Mouse (Mus musculus): Measurements from ENCODE around the gene Stoml2. TPM values are rescaled to one million over a fixed set of nuclear protein-coding genes. Genes with fewer than 3 reads are reported as not detected.
A peak's percentile ranks its signal among the peaks of the same experiment; 100 is the strongest.
"Not testable (repeated sequence)": the region's sequence is repeated elsewhere in the genome, so short reads cannot be mapped to it uniquely, and the experiment has no call there.

Gene Stoml2
- total and polyA plus RNA-seq, 2 experiments from 2014 or later = 102 to 230 TPM

- no peak for ATAC-seq (ENCODE audit: low FRiP score)
- 57% methylated on average over 2 of the region's 2 CpGs for WGBS
- no peak overlapping the region for H3K4me3 ChIP-seq (ENCODE audit: low read depth, low read length)
- no peaks in the 10 kb centered on the region for H3K27me3 ChIP-seq (ENCODE audit: insufficient read depth, low read length)
- H3K9ac ChIP-seq (replicated peaks; ENCODE audit: low read length, poor library complexity, severe bottlenecking) = no peak overlapping the region
- peak; percentile 50 for DNase-seq (ENCODE audit: low spot score)
- no peaks in the 10 kb centered on the region for H3K36me3 ChIP-seq (ENCODE audit: insufficient read depth, low read length)
- peak; percentile 61 for TF ChIP-seq CTCF (IDR thresholded peaks at IDR 0.05)
- H3K4me2 ChIP-seq (ENCODE audit: low read depth, low read length, poor library complexity, severe bottlenecking) = no peak overlapping the region
- no peak overlapping the region for H3K27ac ChIP-seq (ENCODE audit: low read depth, low read length)
- no peaks in the 10 kb centered on the region for H3K9me3 ChIP-seq (ENCODE audit: low read length)
- H3K4me1 ChIP-seq (ENCODE audit: insufficient read depth, low read length) = peaks cover 4% of the 10 kb centered on the region; the same call in 1 of the 2 replicates
Observed at GRCm38 (mm10) chr4:43005765-43006164, 25.7 kb downstream of the Stoml2 start.

- WGBS = 90% methylated on average over 3 of the region's 3 CpGs
Observed at GRCm38 (mm10) chr4:43004951-43005350, 26.6 kb downstream of the Stoml2 start.

GRCm38 (mm10) chr4:43002756-43003439 is 28.6 kb downstream of the Stoml2 start:
- Histone ChIP-seq H3K4me2 (ENCODE audit: low read depth, low read length, poor library complexity, severe bottlenecking) (no peak overlapping the region), H3K27me3 (ENCODE audit: insufficient read depth, low read length) (no peaks in the 10 kb centered on the region), H3K4me1 (ENCODE audit: insufficient read depth, low read length) (peaks cover 7% of the 10 kb centered on the region; the same call in 1 of the 2 replicates), H3K9me3 (ENCODE audit: low read length) (no peaks in the 10 kb centered on the region), H3K27ac (ENCODE audit: low read depth, low read length) (no peak overlapping the region), H3K36me3 (ENCODE audit: insufficient read depth, low read length) (no peaks in the 10 kb centered on the region), H3K4me3 (ENCODE audit: low read depth, low read length) (no peak overlapping the region), H3K9ac (replicated peaks; ENCODE audit: low read length, poor library complexity, severe bottlenecking) (no peak overlapping the region)
- 74% methylated on average over 12 of the region's 12 CpGs for WGBS
- no peak for DNase-seq (ENCODE audit: low spot score)
- ATAC-seq (ENCODE audit: low FRiP score) = no peak
- TF ChIP-seq CTCF (IDR thresholded peaks at IDR 0.05) = no peak

More at GRCm38 (mm10) chr4:43004951-43005350, 26.6 kb downstream of the Stoml2 start:
- no peak for DNase-seq (ENCODE audit: low spot score)
- Histone ChIP-seq H3K9ac (replicated peaks; ENCODE audit: low read length, poor library complexity, severe bottlenecking) (no peak overlapping the region), H3K36me3 (ENCODE audit: insufficient read depth, low read length) (no peaks in the 10 kb centered on the region), H3K9me3 (ENCODE audit: low read length) (no peaks in the 10 kb centered on the region), H3K27me3 (ENCODE audit: insufficient read depth, low read length) (no peaks in the 10 kb centered on the region), H3K4me3 (ENCODE audit: low read depth, low read length) (no peak overlapping the region), H3K27ac (ENCODE audit: low read depth, low read length) (no peak overlapping the region), H3K4me1 (ENCODE audit: insufficient read depth, low read length) (peaks cover 4% of the 10 kb centered on the region; the same call in 1 of the 2 replicates), H3K4me2 (ENCODE audit: low read depth, low read length, poor library complexity, severe bottlenecking) (no peak overlapping the region)
- no peak for ATAC-seq (ENCODE audit: low FRiP score)
- no peak for TF ChIP-seq CTCF (IDR thresholded peaks at IDR 0.05)

GRCm38 (mm10) chr4:43001272-43001671 is 30.2 kb downstream of the Stoml2 start:
- Histone ChIP-seq H3K27ac (ENCODE audit: low read depth, low read length) (peak overlapping the region; percentile 85), H3K4me2 (ENCODE audit: low read depth, low read length, poor library complexity, severe bottlenecking) (no peak overlapping the region), H3K4me3 (ENCODE audit: low read depth, low read length) (no peak overlapping the region), H3K9me3 (ENCODE audit: low read length) (no peaks in the 10 kb centered on the region), H3K9ac (replicated peaks; ENCODE audit: low read length, poor library complexity, severe bottlenecking) (no peak overlapping the region), H3K27me3 (ENCODE audit: insufficient read depth, low read length) (no peaks in the 10 kb centered on the region), H3K36me3 (ENCODE audit: insufficient read depth, low read length) (no peaks in the 10 kb centered on the region), H3K4me1 (ENCODE audit: insufficient read depth, low read length) (peaks cover 11% of the 10 kb centered on the region; the same call in 1 of the 2 replicates)
- ATAC-seq (ENCODE audit: low FRiP score) (no peak), DNase-seq (ENCODE audit: low spot score) (no peak)
- TF ChIP-seq CTCF (IDR thresholded peaks at IDR 0.05) = no peak
- WGBS = 89% methylated on average over 2 of the region's 2 CpGs

- Histone ChIP-seq H3K4me2 (ENCODE audit: low read depth, low read length, poor library complexity, severe bottlenecking) (peak within 1 kb of the TSS; percentile 82), H3K27ac (ENCODE audit: low read depth, low read length) (peak within 1 kb of the TSS; percentile 99), H3K4me3 (ENCODE audit: low read depth, low read length) (peak within 1 kb of the TSS; percentile 97), H3K9ac (replicated peaks; ENCODE audit: low read length, poor library complexity, severe bottlenecking) (peak within 1 kb of the TSS; percentile 98), H3K4me1 (ENCODE audit: insufficient read depth, low read length) (peaks cover 11% of the 10 kb centered on the region; the same call in 1 of the 2 replicates)
- DNase-seq (ENCODE audit: low spot score) = peak; percentile 100
- peak; percentile 98 for ATAC-seq (ENCODE audit: low FRiP score)
- not testable (repeated sequence) for H3K36me3 ChIP-seq (ENCODE audit: insufficient read depth, low read length); H3K9me3 ChIP-seq (ENCODE audit: low read length); H3K27me3 ChIP-seq (ENCODE audit: insufficient read depth, low read length)
- under 1% methylated on average over 50 of the region's 56 CpGs for WGBS
Observed at GRCm38 (mm10) chr4:43000141-43000986, 31.1 kb downstream of the Stoml2 start, which contains the start of gene Vcp. Vcp (minus strand) TSS chr4:43000507.

Measured in midbrain, postnatal 0 days (tissue).